Mouse (Mus musculus): Measurements from ENCODE around the gene Wdr72. TPM values are rescaled to one million over a fixed set of nuclear protein-coding genes. Genes with fewer than 3 reads are reported as not detected.
A peak's percentile ranks its signal among the peaks of the same experiment; 100 is the strongest.

Gene Wdr72
- polyA plus RNA-seq (2015; fragmentation: Nextera tagmentation; extraction: Ambion mirVana), result 0.31 and 0.57 TPM in 2 replicates

- no peak for DNase-seq (ENCODE audit: low spot score)
Observed at GRCm38 (mm10) chr9:74109761-74110460, at the start of gene Wdr72. Gene Wdr72, plus strand, starts transcription at chr9:74110356.

GRCm38 (mm10) chr9:74066278-74066677, 43.9 kb upstream of the Wdr72 start:
- DNase-seq (ENCODE audit: low spot score), result no peak

GRCm38 (mm10) chr9:74066766-74067165, 43.4 kb upstream of the Wdr72 start:
- DNase-seq (ENCODE audit: low spot score), result no peak

- DNase-seq (ENCODE audit: low spot score), result no peak
Observed at GRCm38 (mm10) chr9:74075958-74076357, 34.2 kb upstream of the Wdr72 start.

- DNase-seq (ENCODE audit: low spot score), result no peak
Observed at GRCm38 (mm10) chr9:74078458-74078857, 31.7 kb upstream of the Wdr72 start.

GRCm38 (mm10) chr9:74080241-74080640, 29.9 kb upstream of the Wdr72 start:
- DNase-seq (ENCODE audit: low spot score), result no peak

DNA sequence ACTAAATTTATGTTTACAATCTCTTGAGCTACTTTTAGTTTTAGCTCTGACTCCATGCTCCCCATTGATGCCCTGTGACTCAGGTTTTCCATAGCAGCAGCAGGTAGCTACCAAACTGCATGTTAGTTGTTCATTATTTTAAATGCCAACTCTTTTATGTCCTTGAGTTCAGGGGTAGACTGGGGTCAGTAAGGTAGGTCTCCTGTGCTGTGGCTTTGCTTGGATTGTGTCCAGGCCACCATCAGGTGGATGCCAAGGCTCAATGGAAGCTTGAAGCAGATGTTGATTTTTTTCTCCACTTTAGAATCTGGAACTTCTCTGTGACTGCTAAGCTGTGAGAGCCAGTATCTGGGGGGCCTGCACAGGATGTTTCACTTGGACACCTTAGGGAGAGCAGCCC, 8.6 kb upstream of the Wdr72 start:
- no peak for DNase-seq (ENCODE audit: low spot score)

- no peak for DNase-seq (ENCODE audit: low spot score)
Observed at GRCm38 (mm10) chr9:74102615-74103014, 7.5 kb upstream of the Wdr72 start.

DNA sequence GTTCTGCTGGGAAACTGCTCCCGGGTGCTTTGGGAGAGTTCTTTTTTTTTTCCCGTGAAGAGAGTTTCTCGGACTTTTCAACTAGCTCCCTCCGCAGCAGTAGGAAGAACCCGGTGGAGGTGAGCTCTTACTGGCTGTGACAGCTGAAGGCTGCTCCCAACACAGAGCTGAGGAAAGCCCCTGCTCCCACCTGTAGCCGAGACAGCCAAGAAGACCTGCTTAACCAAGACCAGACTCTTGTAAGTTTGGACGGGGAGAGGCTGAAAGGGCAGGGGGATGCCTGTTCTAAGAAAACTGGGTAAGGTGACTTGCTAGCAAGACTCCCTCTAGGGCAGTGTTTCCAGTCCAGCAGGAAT, 283 bp downstream of the Wdr72 start:
- no peak for DNase-seq (ENCODE audit: low spot score)

DNA sequence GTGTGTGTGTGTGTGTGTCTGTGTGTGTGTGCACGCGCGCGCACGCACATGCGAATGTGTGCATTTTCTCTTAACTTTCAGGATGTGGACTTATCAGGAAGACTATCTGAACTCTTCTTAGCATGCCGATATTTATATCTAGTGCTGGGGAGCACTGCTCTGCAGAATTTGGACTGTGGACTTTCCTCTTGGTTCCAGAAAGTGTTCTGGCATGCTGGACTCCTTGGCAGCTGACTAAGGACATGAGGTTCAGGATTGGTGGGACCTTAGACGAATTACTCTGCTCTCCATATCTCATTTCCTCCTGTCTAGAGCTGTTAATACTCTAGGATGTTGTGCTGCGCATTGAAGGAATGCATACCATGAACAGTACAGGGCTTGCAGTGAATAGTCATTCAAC, 2.4 kb downstream of the Wdr72 start:
- no peak for DNase-seq (ENCODE audit: low spot score)

DNA sequence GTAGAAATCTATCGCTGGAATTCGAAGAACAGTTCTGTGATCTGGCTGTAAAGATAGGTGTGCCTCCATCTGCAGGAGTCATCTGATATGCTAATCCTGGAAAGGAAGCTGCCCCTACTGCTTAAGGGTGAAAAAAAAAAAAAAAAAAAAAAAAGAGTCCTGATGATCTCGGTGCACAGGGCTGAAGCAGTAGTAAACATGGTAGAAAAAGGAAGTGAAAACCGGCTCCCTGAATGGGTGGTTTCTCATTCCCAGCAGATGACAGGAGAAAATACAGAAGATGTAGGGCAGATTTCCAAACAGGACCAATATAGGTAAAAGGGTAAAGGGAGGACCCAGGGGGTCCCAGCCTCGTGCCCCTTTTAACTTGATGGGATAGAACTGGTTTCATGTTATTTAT, 16.1 kb downstream of the Wdr72 start:
- DNase-seq (ENCODE audit: low spot score), result no peak

DNA sequence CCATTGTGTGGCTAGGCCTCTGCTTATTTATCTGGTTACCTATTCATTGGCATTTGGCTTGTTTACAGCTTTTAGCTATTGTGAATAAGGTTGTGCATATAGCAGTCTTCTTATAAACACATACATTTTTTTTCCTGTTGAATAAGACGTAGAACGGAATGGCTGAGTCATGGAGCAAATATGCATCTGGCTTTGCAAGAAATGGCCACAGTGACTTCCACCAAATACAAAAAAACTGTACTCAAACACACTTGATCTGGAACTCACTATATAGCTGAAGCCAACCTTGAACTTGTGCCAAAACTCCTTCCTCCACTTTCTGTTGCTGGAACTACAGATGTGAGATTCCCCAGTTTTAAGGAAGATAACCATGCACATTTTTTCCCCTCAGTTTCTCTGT, 23.9 kb downstream of the Wdr72 start:
- DNase-seq (ENCODE audit: low spot score), result no peak

DNA sequence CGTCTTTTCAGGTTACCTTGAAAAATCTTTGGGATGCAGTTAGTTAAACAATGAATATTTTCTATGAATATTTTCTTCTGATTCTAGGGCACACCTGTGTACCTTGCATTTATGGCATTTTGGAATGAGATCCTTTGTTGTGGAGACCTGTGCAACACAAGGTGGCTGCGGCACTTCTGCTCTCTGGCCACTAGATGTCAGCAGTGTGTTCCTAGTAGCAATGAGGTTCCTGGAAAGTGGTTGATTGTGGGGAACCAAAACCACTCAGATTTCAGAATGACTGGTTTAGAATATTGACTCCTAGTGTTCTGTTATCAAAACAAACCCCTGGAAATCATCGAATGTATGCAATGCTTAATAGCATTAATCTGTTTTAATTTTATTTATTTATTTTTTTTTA, 31.7 kb downstream of the Wdr72 start:
- DNase-seq (ENCODE audit: low spot score), result peak; percentile 28

DNA sequence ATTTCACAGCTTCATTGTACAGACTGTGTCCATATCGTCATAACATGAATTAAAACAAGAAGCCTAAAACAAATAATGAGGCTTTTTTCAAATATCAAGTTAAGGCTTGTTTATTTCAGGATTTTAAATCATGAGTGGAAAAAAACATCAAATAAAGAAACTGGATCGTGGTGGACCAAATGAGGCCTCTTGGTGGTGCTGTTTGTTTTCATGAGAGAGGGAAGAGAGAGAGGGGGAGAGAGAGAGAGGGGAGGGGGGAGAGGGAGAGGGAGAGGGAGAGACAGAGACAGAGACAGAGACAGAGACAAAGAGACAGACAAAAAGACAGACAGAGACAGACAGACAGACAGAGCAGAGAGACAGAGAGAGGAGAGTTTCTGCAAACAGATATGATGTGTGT, 32.5 kb downstream of the Wdr72 start:
- no peak for DNase-seq (ENCODE audit: low spot score)

DNA sequence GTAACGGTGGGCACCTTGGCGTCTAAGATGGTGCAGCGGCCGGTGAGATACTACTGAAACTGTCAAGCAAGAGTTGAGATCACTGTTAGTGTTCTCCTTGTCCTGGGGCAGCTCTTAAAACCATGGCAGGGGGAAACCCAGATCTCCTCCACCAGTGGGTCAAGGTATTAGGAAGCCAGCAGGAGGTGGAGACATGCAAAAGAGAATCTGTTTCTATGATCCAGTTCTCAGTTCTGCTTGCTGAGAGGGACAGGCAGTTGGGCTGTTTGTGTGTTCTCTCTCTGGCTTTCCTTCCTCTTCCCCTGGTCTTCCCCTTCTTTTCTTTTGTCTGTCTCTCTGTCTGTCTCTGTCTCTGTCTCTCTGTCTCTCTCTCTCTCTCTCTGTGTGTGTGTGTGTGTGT, 35.0 kb downstream of the Wdr72 start:
- no peak for DNase-seq (ENCODE audit: low spot score)

- no peak for DNase-seq (ENCODE audit: low spot score)
Observed at GRCm38 (mm10) chr9:74148306-74148705, 38.1 kb downstream of the Wdr72 start.

GRCm38 (mm10) chr9:74160361-74160933, 50.3 kb downstream of the Wdr72 start:
- DNase-seq (ENCODE audit: low spot score), result no peak

GRCm38 (mm10) chr9:74165697-74166096, 55.5 kb downstream of the Wdr72 start:
- no peak for DNase-seq (ENCODE audit: low spot score)

GRCm38 (mm10) chr9:74169904-74170303, 59.7 kb downstream of the Wdr72 start:
- no peak for DNase-seq (ENCODE audit: low spot score)

GRCm38 (mm10) chr9:74186748-74187400, 76.7 kb downstream of the Wdr72 start:
- no peak for DNase-seq (ENCODE audit: low spot score)

- DNase-seq (ENCODE audit: low spot score), result no peak
Observed at GRCm38 (mm10) chr9:74187401-74188029, 77.4 kb downstream of the Wdr72 start.

- no peak for DNase-seq (ENCODE audit: low spot score)
Observed at GRCm38 (mm10) chr9:74194898-74195297, 84.7 kb downstream of the Wdr72 start.

Data from thymus, postnatal 0 days (tissue).